Mouse (Mus musculus): ENCODE results near the gene Pnliprp2. TPM values are rescaled to one million over a fixed set of nuclear protein-coding genes. Genes with fewer than 3 reads are reported as not detected.

Pnliprp2 gene
- polyA plus RNA-seq (2012; rRNA removed), result not detected in 2 replicates

DNA sequence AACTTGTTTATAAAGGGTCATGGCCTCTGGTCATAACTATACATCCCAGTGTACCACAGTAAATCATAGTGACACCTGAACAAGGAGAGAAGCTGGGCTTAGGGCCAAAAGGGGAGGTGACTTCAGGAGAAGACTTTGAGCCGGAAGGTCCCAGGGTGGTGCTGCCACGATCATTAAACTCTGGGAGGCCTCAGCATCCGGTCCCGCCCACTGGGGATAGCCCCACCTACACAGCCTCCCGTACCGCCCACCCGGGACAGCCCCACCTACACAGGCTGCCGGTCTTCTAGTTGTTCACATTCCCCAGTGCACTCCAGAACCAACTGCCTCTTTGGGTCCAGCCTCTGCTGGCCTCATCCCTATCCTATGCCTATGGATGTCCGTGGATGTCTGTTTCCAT is at the start of gene Pnliprp2:
Pnliprp2 (plus strand) TSS at position 297 of the 400 bp plus-strand sequence.
- TF ChIP-seq POLR2A (IDR thresholded peaks at IDR 0.05; ENCODE audit: low read depth, low read length), result no peak
- no peak for TF ChIP-seq CTCF (conservative IDR thresholded peaks at IDR 0.05; ENCODE audit: insufficient read depth, insufficient read length, low read depth, low read length)

DNA sequence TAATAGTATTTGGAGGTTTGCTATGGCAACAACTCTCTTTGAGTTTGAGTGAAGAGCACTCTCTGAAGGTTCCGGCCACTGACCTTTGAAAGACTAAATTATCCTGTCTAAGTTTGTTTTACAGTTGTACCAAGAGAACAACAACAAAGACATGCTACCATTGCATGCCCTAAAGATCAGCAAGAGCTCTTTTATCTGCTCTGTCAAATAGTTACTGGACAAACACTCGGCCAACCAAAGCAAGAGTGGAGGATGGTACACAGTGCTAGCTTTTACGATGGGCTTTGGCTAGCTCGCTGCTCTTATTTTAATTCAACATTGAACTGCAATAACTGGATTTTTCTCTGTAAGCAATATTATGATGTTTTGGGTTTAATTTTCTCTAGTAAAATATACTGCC is 41.6 kb upstream of the Pnliprp2 start:
- no peaks in the 10 kb centered on the region for H3K4me1 ChIP-seq (ENCODE audit: control insufficient read depth, insufficient read depth, low read length)
- 60% methylated on average over 4 of the region's 4 CpGs for WGBS
- H3K27ac ChIP-seq (ENCODE audit: insufficient read depth, low read depth, low read length), result no peak overlapping the region
- DNase-seq, result no peak
- H3K36me3 ChIP-seq (ENCODE audit: control insufficient read depth, insufficient read depth, low read length), result no peaks in the 10 kb centered on the region
- no peak overlapping the region for H3K4me3 ChIP-seq (ENCODE audit: insufficient read depth, low read depth, low read length)
- TF ChIP-seq POLR2A (IDR thresholded peaks at IDR 0.05; ENCODE audit: low read depth, low read length) (no peak), CTCF (conservative IDR thresholded peaks at IDR 0.05; ENCODE audit: insufficient read depth, insufficient read length, low read depth, low read length) (no peak)
- H3K27me3 ChIP-seq (replicated peaks; ENCODE audit: control insufficient read depth, insufficient read depth, low read length), result no peaks in the 10 kb centered on the region

More for the DNA sequence above, at the start of gene Pnliprp2:
- WGBS, result 50% methylated on average over 9 of the region's 9 CpGs
- Histone ChIP-seq H3K4me1 (ENCODE audit: control insufficient read depth, insufficient read depth, low read length) (no peaks in the 10 kb centered on the region), H3K36me3 (ENCODE audit: control insufficient read depth, insufficient read depth, low read length) (no peaks in the 10 kb centered on the region), H3K27ac (ENCODE audit: insufficient read depth, low read depth, low read length) (no peak within 1 kb of the TSS), H3K4me3 (ENCODE audit: insufficient read depth, low read depth, low read length) (no peak within 1 kb of the TSS), H3K27me3 (replicated peaks; ENCODE audit: control insufficient read depth, insufficient read depth, low read length) (no peaks in the 10 kb centered on the region)
- DNase-seq, result peak; percentile 72

DNA sequence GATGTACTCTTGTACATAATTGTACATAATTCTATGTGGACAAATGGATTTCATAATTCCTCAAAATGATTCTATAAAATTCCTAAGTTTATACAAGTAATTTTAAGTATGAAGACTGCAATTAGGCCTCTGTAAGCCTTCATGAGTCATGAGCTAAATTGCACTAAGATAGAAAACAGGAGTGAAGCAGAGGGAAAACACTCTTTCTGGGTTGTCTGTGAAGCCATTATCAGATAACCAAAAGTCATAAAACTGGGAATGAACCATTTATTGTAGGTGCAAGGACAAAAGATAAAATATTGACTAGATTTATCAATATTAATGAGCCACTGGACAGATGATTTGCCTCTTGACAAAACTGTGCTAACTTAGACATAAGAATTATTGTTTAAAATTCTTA is 39.1 kb upstream of the Pnliprp2 start:
- H3K4me1 ChIP-seq (ENCODE audit: control insufficient read depth, insufficient read depth, low read length), result no peaks in the 10 kb centered on the region
- H3K4me3 ChIP-seq (ENCODE audit: insufficient read depth, low read depth, low read length), result no peak overlapping the region
- no peak overlapping the region for H3K27ac ChIP-seq (ENCODE audit: insufficient read depth, low read depth, low read length)
- DNase-seq, result no peak
- no peaks in the 10 kb centered on the region for H3K27me3 ChIP-seq (replicated peaks; ENCODE audit: control insufficient read depth, insufficient read depth, low read length)
- no peaks in the 10 kb centered on the region for H3K36me3 ChIP-seq (ENCODE audit: control insufficient read depth, insufficient read depth, low read length)
- no peak for TF ChIP-seq CTCF (conservative IDR thresholded peaks at IDR 0.05; ENCODE audit: insufficient read depth, insufficient read length, low read depth, low read length)
- no peak for TF ChIP-seq POLR2A (IDR thresholded peaks at IDR 0.05; ENCODE audit: low read depth, low read length)

DNA sequence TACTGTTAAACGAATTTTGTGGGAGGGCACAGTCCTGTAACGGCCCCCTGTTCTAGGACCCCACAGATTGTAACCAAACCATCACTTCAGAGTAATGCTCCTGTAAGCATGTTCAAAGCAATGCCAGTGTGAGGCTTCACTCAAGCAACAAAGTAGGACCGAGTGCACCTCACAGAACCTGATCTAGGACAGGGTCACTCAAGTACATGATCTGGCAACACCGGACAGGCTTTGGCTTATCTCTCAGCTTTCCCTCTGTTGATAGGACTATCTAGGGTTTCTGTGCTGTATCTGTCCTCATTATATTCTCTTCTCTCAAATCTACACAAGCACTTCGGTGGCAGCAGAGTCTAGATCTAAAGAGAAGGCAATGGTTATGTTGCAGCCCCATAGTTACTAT is 33.0 kb upstream of the Pnliprp2 start:
- WGBS, result 70% methylated on average over 5 of the region's 5 CpGs
- no peaks in the 10 kb centered on the region for H3K27me3 ChIP-seq (replicated peaks; ENCODE audit: control insufficient read depth, insufficient read depth, low read length)
- H3K4me3 ChIP-seq (ENCODE audit: insufficient read depth, low read depth, low read length), result no peak overlapping the region
- H3K36me3 ChIP-seq (ENCODE audit: control insufficient read depth, insufficient read depth, low read length), result no peaks in the 10 kb centered on the region
- DNase-seq, result no peak
- H3K27ac ChIP-seq (ENCODE audit: insufficient read depth, low read depth, low read length), result no peak overlapping the region
- H3K4me1 ChIP-seq (ENCODE audit: control insufficient read depth, insufficient read depth, low read length), result no peaks in the 10 kb centered on the region
- TF ChIP-seq POLR2A (IDR thresholded peaks at IDR 0.05; ENCODE audit: low read depth, low read length) (no peak), CTCF (conservative IDR thresholded peaks at IDR 0.05; ENCODE audit: insufficient read depth, insufficient read length, low read depth, low read length) (no peak)

DNA sequence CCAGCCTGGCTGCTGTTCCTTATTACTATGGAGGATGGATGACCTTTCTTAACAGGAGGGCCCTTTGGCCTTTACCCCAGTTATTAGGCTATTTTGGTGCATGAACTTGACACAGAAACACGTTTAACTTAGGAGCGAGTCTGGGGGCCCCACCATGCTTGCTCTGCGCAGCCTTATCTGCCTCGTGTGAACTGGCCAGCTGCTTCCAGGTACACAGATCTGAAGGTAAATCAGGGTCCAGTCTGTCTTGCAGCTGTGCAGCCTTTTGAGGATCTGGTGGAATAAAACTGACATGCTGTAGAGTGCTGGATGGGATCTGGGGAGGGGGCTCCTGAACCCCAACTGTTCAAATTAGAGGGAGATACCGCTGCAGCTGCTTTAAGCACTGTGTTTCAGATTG is 31.8 kb upstream of the Pnliprp2 start:
- DNase-seq, result no peak
- Histone ChIP-seq H3K27me3 (replicated peaks; ENCODE audit: control insufficient read depth, insufficient read depth, low read length) (no peaks in the 10 kb centered on the region), H3K4me3 (ENCODE audit: insufficient read depth, low read depth, low read length) (no peak overlapping the region), H3K4me1 (ENCODE audit: control insufficient read depth, insufficient read depth, low read length) (no peaks in the 10 kb centered on the region), H3K36me3 (ENCODE audit: control insufficient read depth, insufficient read depth, low read length) (no peaks in the 10 kb centered on the region), H3K27ac (ENCODE audit: insufficient read depth, low read depth, low read length) (no peak overlapping the region)
- TF ChIP-seq POLR2A (IDR thresholded peaks at IDR 0.05; ENCODE audit: low read depth, low read length), result no peak
- no peak for TF ChIP-seq CTCF (conservative IDR thresholded peaks at IDR 0.05; ENCODE audit: insufficient read depth, insufficient read length, low read depth, low read length)
- WGBS, result 79% methylated on average over 5 of the region's 5 CpGs

DNA sequence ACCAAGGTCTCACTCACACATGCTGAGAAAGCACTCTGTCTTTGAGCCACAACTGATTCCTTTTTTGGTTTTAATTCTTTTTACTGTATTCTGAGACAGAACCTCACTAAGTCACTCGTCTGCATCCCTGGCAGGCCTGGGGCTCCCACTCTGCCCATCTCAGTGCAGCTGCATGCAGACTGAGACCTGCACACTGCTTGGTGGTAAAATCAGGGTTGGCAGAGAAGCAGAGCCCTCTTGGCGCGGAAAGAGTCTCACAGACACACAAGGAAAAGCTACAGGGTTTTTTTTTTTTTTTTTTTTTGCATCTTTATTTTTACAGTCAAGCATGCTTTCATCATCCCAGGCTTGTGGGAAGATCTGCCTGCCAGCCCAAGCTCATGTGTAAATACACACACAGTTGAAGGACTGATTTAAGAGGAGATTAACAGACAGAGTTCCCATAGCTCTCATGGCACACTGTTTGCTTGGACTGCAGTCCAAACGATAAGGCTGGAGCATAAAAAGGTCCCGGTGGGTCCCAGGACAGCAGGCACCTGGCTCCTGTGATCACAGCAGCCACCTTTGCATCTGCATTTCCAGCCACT is 31.0 kb upstream of the Pnliprp2 start, which contains the start of gene Pnliprp1:
Pnliprp1 (plus strand) TSS at position 443 of the 587 bp plus-strand sequence.
- no peak for DNase-seq
- Histone ChIP-seq H3K36me3 (ENCODE audit: control insufficient read depth, insufficient read depth, low read length) (no peaks in the 10 kb centered on the region), H3K27ac (ENCODE audit: insufficient read depth, low read depth, low read length) (no peak within 1 kb of the TSS), H3K4me1 (ENCODE audit: control insufficient read depth, insufficient read depth, low read length) (no peaks in the 10 kb centered on the region), H3K27me3 (replicated peaks; ENCODE audit: control insufficient read depth, insufficient read depth, low read length) (no peaks in the 10 kb centered on the region), H3K4me3 (ENCODE audit: insufficient read depth, low read depth, low read length) (no peak within 1 kb of the TSS)
- no peak for TF ChIP-seq POLR2A (IDR thresholded peaks at IDR 0.05; ENCODE audit: low read depth, low read length)
- WGBS, result 53% methylated on average over 5 of the region's 5 CpGs

DNA sequence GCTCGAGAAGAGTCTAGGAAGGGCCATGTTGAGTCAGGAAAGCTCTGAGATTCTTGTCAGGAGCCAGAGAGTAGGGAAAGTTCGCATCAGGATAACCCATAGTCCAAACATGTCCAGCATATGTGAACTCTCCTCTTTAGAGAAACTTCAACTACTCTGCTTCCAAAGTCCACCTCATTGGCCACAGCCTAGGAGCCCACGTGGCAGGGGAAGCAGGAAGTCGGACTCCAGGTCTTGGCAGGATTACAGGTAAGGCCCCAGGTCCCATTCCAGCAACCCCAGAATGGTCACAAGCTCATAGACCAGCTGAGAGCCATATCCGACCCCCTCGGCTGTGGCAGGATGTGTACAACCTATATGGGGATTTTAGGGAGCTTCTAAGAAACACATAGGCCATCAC is 26.3 kb upstream of the Pnliprp2 start:
- H3K36me3 ChIP-seq (ENCODE audit: control insufficient read depth, insufficient read depth, low read length), result no peaks in the 10 kb centered on the region
- peak; percentile 71 for DNase-seq
- H3K4me3 ChIP-seq (ENCODE audit: insufficient read depth, low read depth, low read length), result no peak overlapping the region
- no peaks in the 10 kb centered on the region for H3K4me1 ChIP-seq (ENCODE audit: control insufficient read depth, insufficient read depth, low read length)
- no peak for TF ChIP-seq POLR2A (IDR thresholded peaks at IDR 0.05; ENCODE audit: low read depth, low read length)
- H3K27ac ChIP-seq (ENCODE audit: insufficient read depth, low read depth, low read length), result no peak overlapping the region
- H3K27me3 ChIP-seq (replicated peaks; ENCODE audit: control insufficient read depth, insufficient read depth, low read length), result no peaks in the 10 kb centered on the region
- 63% methylated on average over 6 of the region's 6 CpGs for WGBS

Data from kidney, adult 2 months (tissue).